Mouse (Mus musculus) midbrain, postnatal 0 days (tissue): ENCODE measurements around the gene Vwa3b. TPM values are rescaled to one million over a fixed set of nuclear protein-coding genes. Genes with fewer than 3 reads are reported as not detected.

ENCODE experiments used
- ATAC-seq: fragments of 200-750 bp; cut with Nextera tagmentation; 2 replicates; pipeline ENCODE4 v1.8.0; 2017; ENCODE audit warnings: moderate number of reproducible peaks, mild to moderate bottlenecking, moderate TSS enrichment, moderate library complexity; ENCODE audit not compliant: low FRiP score
- DNase-seq: peaks from one replicate; pipeline ENCODE4 v3.0.0-alpha.2; 2015; ENCODE audit warnings: low spot score
- H3K27ac ChIP-seq: fragments of 300-500 bp; sonication (generic); 2 replicates; pipeline ENCODE4 v1.5.1; 2014; ENCODE audit warnings: low read depth, mild to moderate bottlenecking, low read length, mixed read lengths
- H3K27me3 ChIP-seq: fragments of 300-500 bp; sonication (generic); 2 replicates; pipeline ENCODE4 v1.6.1; 2014; ENCODE audit warnings: low read length, control low read depth, mixed read lengths; ENCODE audit not compliant: insufficient read depth
- H3K36me3 ChIP-seq: fragments of 300-500 bp; sonication (generic); 2 replicates; pipeline ENCODE4 v1.6.1; 2014; ENCODE audit warnings: low read length, control low read depth, mixed read lengths; ENCODE audit not compliant: insufficient read depth
- H3K4me1 ChIP-seq: fragments of 300-500 bp; sonication (generic); 2 replicates; pipeline ENCODE4 v1.6.1; 2014; ENCODE audit warnings: mild to moderate bottlenecking, control low read depth, antibody characterized with exemption, low read length, mixed read lengths; ENCODE audit not compliant: insufficient read depth
- H3K4me2 ChIP-seq: fragments of 300-500 bp; sonication (generic); 2 replicates; pipeline ENCODE4 v1.6.1; 2014; ENCODE audit warnings: low read depth, mild to moderate bottlenecking, low read length, mixed read lengths; ENCODE audit not compliant: poor library complexity, severe bottlenecking
- H3K4me3 ChIP-seq: fragments of 300-500 bp; sonication (generic); 2 replicates; pipeline ENCODE4 v1.5.1; 2014; ENCODE audit warnings: low read depth, mild to moderate bottlenecking, low read length, moderate library complexity
- H3K9ac ChIP-seq: fragments of 300-500 bp; sonication (generic); replicated peaks from 2 replicates; pipeline ENCODE4 v1.6.1; 2014; ENCODE audit warnings: mild to moderate bottlenecking, low read length, moderate library complexity, mixed read lengths; ENCODE audit not compliant: poor library complexity, severe bottlenecking
- H3K9me3 ChIP-seq: fragments of 300-500 bp; sonication (generic); 2 replicates; pipeline ENCODE4 v1.6.1; 2016; ENCODE audit warnings: low read length, control low read depth
- CTCF ChIP-seq: IDR thresholded peaks from 2 replicates; pipeline ENCODE4 v1.5.1; 2016; ENCODE audit warnings: antibody characterized with exemption, mild to moderate bottlenecking
- WGBS: fragments of 180-500 bp; shearing (Covaris S2); extraction: QIAGEN DNeasy Blood & Tissue Kit; methylation state at CpG from one replicate; pipeline ENCODE4 v1.1.7; 2014; 5-methylcytosine and 5-hydroxymethylcytosine counted together
- polyA plus RNA-seq: library from polyadenylated mRNA; unstranded; fragments of >200 nt; fragmentation: Nextera tagmentation; extraction: Ambion mirVana; gene quantifications from 2 replicates; pipeline ENCODE4 v1.2.1, GENCODE M21; 2015
- total RNA-seq: library from RNA; depleted of rRNA; stranded (reverse); fragments of >200 nt; gene quantifications from 2 replicates; pipeline ENCODE4 v1.2.3, GENCODE M21; 2014

Gene Vwa3b
- total and polyA plus RNA-seq, 2 experiments from 2014 or later = 1.1 to 1.6 TPM

GRCm38 (mm10) chr1:37081376-37082214 is 55.2 kb downstream of the Vwa3b start:
- Histone ChIP-seq H3K4me2 (no peak overlapping the region), H3K9me3 (no peaks in the 10 kb centered on the region), H3K4me1 (no peaks in the 10 kb centered on the region), H3K36me3 (no peaks in the 10 kb centered on the region), H3K27me3 (no peaks in the 10 kb centered on the region), H3K27ac (no peak overlapping the region), H3K9ac (no peak overlapping the region), H3K4me3 (no peak overlapping the region)
- DNase-seq (peak; percentile 52), ATAC-seq (no peak)
- no peak for TF ChIP-seq CTCF
- WGBS = 34% methylated on average over 12 of the region's 12 CpGs

- Histone ChIP-seq H3K4me2 (no peak overlapping the region), H3K27me3 (no peaks in the 10 kb centered on the region), H3K4me1 (no peaks in the 10 kb centered on the region), H3K9me3 (no peaks in the 10 kb centered on the region), H3K27ac (no peak overlapping the region), H3K36me3 (no peaks in the 10 kb centered on the region), H3K9ac (no peak overlapping the region), H3K4me3 (no peak overlapping the region)
- 88% methylated on average over 2 of the region's 2 CpGs for WGBS
- no peak for TF ChIP-seq CTCF
- no peak for DNase-seq
- ATAC-seq = no peak
Measured at GRCm38 (mm10) chr1:37082215-37082464, 55.7 kb downstream of the Vwa3b start.

GRCm38 (mm10) chr1:37084075-37084474 is 57.7 kb downstream of the Vwa3b start:
- no peaks in the 10 kb centered on the region for H3K9me3 ChIP-seq

GRCm38 (mm10) chr1:37085171-37085570 is 58.8 kb downstream of the Vwa3b start:
- DNase-seq = no peak
- Histone ChIP-seq H3K4me1 (no peaks in the 10 kb centered on the region), H3K4me2 (no peak overlapping the region), H3K4me3 (no peak overlapping the region), H3K9me3 (no peaks in the 10 kb centered on the region), H3K27me3 (no peaks in the 10 kb centered on the region), H3K9ac (no peak overlapping the region), H3K36me3 (no peaks in the 10 kb centered on the region), H3K27ac (no peak overlapping the region)
- TF ChIP-seq CTCF = no peak
- no peak for ATAC-seq
- WGBS = 61% methylated on average over 7 of the region's 7 CpGs

More at GRCm38 (mm10) chr1:37084075-37084474, 57.7 kb downstream of the Vwa3b start:
- no peaks in the 10 kb centered on the region for H3K36me3 ChIP-seq
- no peak overlapping the region for H3K9ac ChIP-seq
- DNase-seq (no peak), ATAC-seq (no peak)
- no peaks in the 10 kb centered on the region for H3K4me1 ChIP-seq
- WGBS = 76% methylated on average over 2 of the region's 2 CpGs
- H3K27me3 ChIP-seq = no peaks in the 10 kb centered on the region
- TF ChIP-seq CTCF = no peak
- H3K4me2 ChIP-seq = no peak overlapping the region
- H3K27ac ChIP-seq = no peak overlapping the region
- H3K4me3 ChIP-seq = no peak overlapping the region

- Histone ChIP-seq H3K4me2 (no peak overlapping the region), H3K27me3 (no peaks in the 10 kb centered on the region), H3K4me1 (no peaks in the 10 kb centered on the region), H3K9me3 (no peaks in the 10 kb centered on the region), H3K9ac (no peak overlapping the region), H3K4me3 (no peak overlapping the region), H3K27ac (no peak overlapping the region), H3K36me3 (no peaks in the 10 kb centered on the region)
- DNase-seq (no peak), ATAC-seq (no peak)
- no peak for TF ChIP-seq CTCF
- 80% methylated on average over 5 of the region's 5 CpGs for WGBS
Measured at GRCm38 (mm10) chr1:37089191-37089590, 62.8 kb downstream of the Vwa3b start.

GRCm38 (mm10) chr1:37097382-37098093 is 71.1 kb downstream of the Vwa3b start:
- Histone ChIP-seq H3K4me2 (no peak overlapping the region), H3K9me3 (no peaks in the 10 kb centered on the region), H3K27me3 (no peaks in the 10 kb centered on the region), H3K4me1 (peaks cover 9% of the 10 kb centered on the region; the same call in 1 of the 2 replicates), H3K9ac (no peak overlapping the region), H3K4me3 (no peak overlapping the region), H3K36me3 (no peaks in the 10 kb centered on the region), H3K27ac (peak overlapping the region; percentile 45)
- TF ChIP-seq CTCF = no peak
- peak; percentile 62 for ATAC-seq
- 40% methylated on average over 17 of the region's 17 CpGs for WGBS
- peak; percentile 74 for DNase-seq
